Comparison of ENCODE assay signal across 8 mouse cellular contexts in the genomic region with DNA sequence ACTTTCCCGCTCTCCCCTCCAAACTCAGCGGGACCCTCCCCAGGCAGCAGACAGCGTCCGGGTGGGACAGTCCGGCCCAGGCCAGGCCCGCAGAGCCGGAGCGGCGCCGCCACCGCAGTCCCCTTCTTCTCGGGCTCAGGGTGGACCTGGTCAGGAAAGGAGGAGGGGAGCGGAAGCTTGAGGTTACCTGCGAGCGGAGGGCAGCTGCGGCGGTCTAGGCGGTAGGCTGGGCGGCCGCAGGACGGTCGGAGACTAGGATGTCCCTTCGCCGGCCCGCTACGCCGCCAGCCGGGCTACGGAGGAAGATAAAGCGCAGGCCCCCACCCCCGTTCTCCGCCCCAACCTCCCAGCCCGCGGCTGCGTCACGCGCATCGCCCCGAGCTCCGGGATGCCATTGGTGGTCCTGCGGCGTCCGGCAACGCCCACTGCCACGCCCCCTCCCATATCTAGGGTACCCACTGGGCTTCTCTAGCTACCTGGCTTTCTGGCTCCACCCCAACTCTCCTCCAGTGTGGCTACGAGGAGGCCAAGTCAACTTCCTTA. TPM values are rescaled to one million over a fixed set of nuclear protein-coding genes. Genes with fewer than 3 reads are reported as not detected.
DNase-seq lines count a peak whose midpoint lies in the region; ATAC-seq and TF ChIP-seq lines count a peak whose summit lies in the region.

Soat1 (minus strand) TSS at position 371 of the 543 bp plus-strand sequence.

- H3K27me3 ChIP-seq in CH12.LX (replicated peaks), result no peaks in the 10 kb centered on the region
- H3K27me3 ChIP-seq in forebrain, embryonic 13.5 days, result no peaks in the 10 kb centered on the region
- H3K27me3 ChIP-seq in liver, postnatal 0 days (ENCODE audit: insufficient read depth, low read length), result no peaks in the 10 kb centered on the region
- H3K27me3 ChIP-seq in neural tube, embryonic 14.5 days (ENCODE audit: control insufficient read depth, insufficient read depth, low read length), result no peaks in the 10 kb centered on the region

- H3K9me3 ChIP-seq in CH12.LX (replicated peaks; ENCODE audit: low read length), result no peaks in the 10 kb centered on the region
- peaks cover 7% of the 10 kb centered on the region for H3K9me3 ChIP-seq in forebrain, embryonic 13.5 days (replicated peaks)
- no peaks in the 10 kb centered on the region for H3K9me3 ChIP-seq in liver, postnatal 0 days (ENCODE audit: low read length)
- H3K9me3 ChIP-seq in neural tube, embryonic 14.5 days (ENCODE audit: control insufficient read depth, low read length), result no peaks in the 10 kb centered on the region

- in situ Hi-C loops in CH12.LX (cut with MboI; ENCODE audit: low pct_ligation_motif_present, low pct_unique_long_range_greater_than_20kb, low sequenced_read_pairs), result no loop called here

- H3K4me1 ChIP-seq in CH12.LX (ENCODE audit: control insufficient read depth in 1 of 2, insufficient read depth in 2 of 2), result peaks cover 0 to 27% of the 10 kb centered on the region in 2 experiments; a peak in 2 of 4 replicates
- H3K4me1 ChIP-seq in forebrain, embryonic 13.5 days, result peaks cover 7% of the 10 kb centered on the region; the same call in 1 of the 2 replicates
- H3K4me1 ChIP-seq in liver, postnatal 0 days (ENCODE audit: insufficient read depth), result peaks cover 24% of the 10 kb centered on the region
- H3K4me1 ChIP-seq in neural tube, embryonic 14.5 days (ENCODE audit: control insufficient read depth, insufficient read depth, low read length), result 0 out of 2 replicates have a peak, but pooled peaks cover 6% of the 10 kb centered on the region

- dilution Hi-C loops in CH12.LX (cut with MboI; ENCODE audit: extremely low pct_ligation_motif_present, extremely low pct_unique_long_range_greater_than_20kb, low sequenced_read_pairs), result no loop called here

- peak within 1 kb of the TSS; percentile 61 to 92 (median 77) for H3K4me3 ChIP-seq in CH12.LX (replicated peaks in 1 of 3; ENCODE audit: low read depth in 2 of 3, low read length in 2 of 3, poor library complexity in 1 of 3)
- H3K4me3 ChIP-seq in forebrain, embryonic 13.5 days, result peak within 1 kb of the TSS; percentile 83
- H3K4me3 ChIP-seq in liver, postnatal 0 days (ENCODE audit: low read depth, low read length), result peak within 1 kb of the TSS; percentile 80
- H3K4me3 ChIP-seq in neural tube, embryonic 14.5 days (ENCODE audit: low read depth, low read length), result peak within 1 kb of the TSS; percentile 83

- no peaks in the 10 kb centered on the region for H3K79me2 ChIP-seq in CH12.LX (replicated peaks; ENCODE audit: control insufficient read depth, extremely low read depth, insufficient read depth, poor library complexity, severe bottlenecking)

- peak in 1 of 2 experiments; percentile 41; a peak in 2 of 4 replicates for TF ChIP-seq CTCF in CH12.LX (conservative IDR thresholded peaks at IDR 0.05 in 1 of 2, IDR thresholded peaks at IDR 0.05 in 1 of 2; ENCODE audit: low read depth in 2 of 2, low read length in 2 of 2)
- peak; percentile 42 for TF ChIP-seq CTCF in liver, postnatal 0 days (IDR thresholded peaks at IDR 0.05; ENCODE audit: low read depth)

- intact Hi-C loops in heart, postnatal 10 days (cut with DNase I), result loop anchor here (5.0 kb wide), 1 partner anchor 52 kb away; the partner anchor contains the start of gene Axdnd1

- TF ChIP-seq EP300 in CH12.LX (IDR thresholded peaks at IDR 0.05; ENCODE audit: low read length), result peak; percentile 8; the same call in 1 of the 2 replicates
- no peak for TF ChIP-seq EP300 in liver, postnatal 0 days (IDR thresholded peaks at IDR 0.05; ENCODE audit: low read depth)

- peak; percentile 90 for DNase-seq in CH12.LX (ENCODE audit: extremely low read depth)
- peak; percentile 64 for DNase-seq in c-Kit-positive CD71-positive TER-119-positive erythroid progenitor cells, embryonic 14.5 days (ENCODE audit: low spot score)
- peak; percentile 83 to 88 for DNase-seq in heart, postnatal 10 days
- no peak for DNase-seq in large intestine, adult 2 months (ENCODE audit: low read depth, low spot score)
- peak; percentile 91 for DNase-seq in liver, postnatal 0 days
- peak; percentile 93 for DNase-seq in testis, postnatal 10 days (ENCODE audit: low spot score)

- H3K36me3 ChIP-seq in CH12.LX (replicated peaks in 1 of 2; ENCODE audit: control insufficient read depth in 1 of 2, insufficient read depth in 1 of 2, low read length in 1 of 2), result no peaks in the 10 kb centered on the region
- H3K36me3 ChIP-seq in forebrain, embryonic 13.5 days (ENCODE audit: poor library complexity, severe bottlenecking), result 0 out of 2 replicates have a peak, but pooled peaks cover 6% of the 10 kb centered on the region
- H3K36me3 ChIP-seq in liver, postnatal 0 days (replicated peaks; ENCODE audit: insufficient read depth, low read length), result no peaks in the 10 kb centered on the region
- H3K36me3 ChIP-seq in neural tube, embryonic 14.5 days (ENCODE audit: control insufficient read depth, insufficient read depth, low read length), result no peaks in the 10 kb centered on the region

- TF ChIP-seq POLR2A in CH12.LX (IDR thresholded peaks at IDR 0.05; ENCODE audit: low read depth, low read length), result peak; percentile 70

- TF ChIP-seq RAD21 in CH12.LX (IDR thresholded peaks at IDR 0.05; ENCODE audit: low read depth, low read length), result peak; percentile 5

- H3K27ac ChIP-seq in CH12.LX (ENCODE audit: insufficient read depth, low read depth), result no peak within 1 kb of the TSS
- no peak within 1 kb of the TSS; the same call in 1 of the 2 replicates for H3K27ac ChIP-seq in forebrain, embryonic 13.5 days
- H3K27ac ChIP-seq in liver, postnatal 0 days (ENCODE audit: low read depth), result peak within 1 kb of the TSS; percentile 90
- no peak within 1 kb of the TSS for H3K27ac ChIP-seq in neural tube, embryonic 14.5 days (ENCODE audit: low read depth, low read length)

- under 1% methylated on average over 30 of the region's 46 CpGs for WGBS in forebrain, embryonic 13.5 days
- WGBS in large intestine, adult 2 months, result under 1% methylated on average over 46 of the region's 46 CpGs
- WGBS in liver, postnatal 0 days (ENCODE audit: insufficient replicate concordance), result 2% methylated on average over 34 of the region's 46 CpGs
- 2% methylated on average over 34 of the region's 46 CpGs for WGBS in neural tube, embryonic 14.5 days

- H3K4me2 ChIP-seq in CH12.LX (ENCODE audit: insufficient read depth, low read depth, poor library complexity, severe bottlenecking), result peak within 1 kb of the TSS; percentile 30
- H3K4me2 ChIP-seq in forebrain, embryonic 13.5 days, result peak within 1 kb of the TSS; percentile 75
- H3K4me2 ChIP-seq in liver, postnatal 0 days (ENCODE audit: low read depth, low read length), result peak within 1 kb of the TSS; percentile 81
- H3K4me2 ChIP-seq in neural tube, embryonic 14.5 days (ENCODE audit: low read depth, low read length), result peak within 1 kb of the TSS; percentile 82

- ATAC-seq in forebrain, embryonic 13.5 days, result peak; percentile 99
- ATAC-seq in liver, postnatal 0 days, result peak; percentile 78
- ATAC-seq in neural tube, embryonic 14.5 days (ENCODE audit: low read depth), result peak; percentile 99

- H3K9ac ChIP-seq in CH12.LX (ENCODE audit: insufficient read depth, low read depth), result peak within 1 kb of the TSS; percentile 47
- peak within 1 kb of the TSS; percentile 89 for H3K9ac ChIP-seq in forebrain, embryonic 13.5 days
- H3K9ac ChIP-seq in liver, postnatal 0 days (replicated peaks), result peak within 1 kb of the TSS; percentile 81
- H3K9ac ChIP-seq in neural tube, embryonic 14.5 days (replicated peaks; ENCODE audit: low read depth, low read length), result peak within 1 kb of the TSS; percentile 80

TF ChIP-seq in CH12.LX, 34 proteins besides CTCF, POLR2A, EP300 and RAD21:
- TF ChIP-seq CHD1 (IDR thresholded peaks at IDR 0.05; ENCODE audit: low read depth, low read length) (no peak), NELFE (IDR thresholded peaks at IDR 0.05; ENCODE audit: low read depth, low read length) (no peak), ZNF384 (IDR thresholded peaks at IDR 0.05; ENCODE audit: low read depth, low read length) (no peak), JUND (conservative IDR thresholded peaks at IDR 0.05; ENCODE audit: low read depth, low read length) (no peak), MAZ (IDR thresholded peaks at IDR 0.05; ENCODE audit: low read depth, low read length) (peak; percentile 73), MAX (IDR thresholded peaks at IDR 0.05; ENCODE audit: low read length) (peak; percentile 42; the same call in 1 of the 2 replicates), ELF1 (IDR thresholded peaks at IDR 0.05; ENCODE audit: low read depth, low read length) (0 out of 2 replicates have a peak, but pooled peaks have one; percentile 7), MEF2A (IDR thresholded peaks at IDR 0.05; ENCODE audit: borderline replicate concordance, low read depth, low read length) (0 out of 2 replicates have a peak, but pooled peaks have one; percentile 17), MAFK (IDR thresholded peaks at IDR 0.05; ENCODE audit: insufficient replicate concordance, low read length) (no peak), PAX5 (IDR thresholded peaks at IDR 0.05; ENCODE audit: low read length) (no peak), IRF4 (IDR thresholded peaks at IDR 0.05; ENCODE audit: low read depth, low read length) (peak; percentile 26; the same call in 1 of the 2 replicates), UBTF (IDR thresholded peaks at IDR 0.05; ENCODE audit: low read depth, low read length) (peak; percentile 87), USF1 (IDR thresholded peaks at IDR 0.05; ENCODE audit: low read depth, low read length) (peak; percentile 13; the same call in 1 of the 2 replicates), SIN3A (IDR thresholded peaks at IDR 0.05; ENCODE audit: low read length) (peak; percentile 64; the same call in 1 of the 2 replicates), SMC3 (IDR thresholded peaks at IDR 0.05; ENCODE audit: low read depth, low read length) (peak; percentile 30), MYC (IDR thresholded peaks at IDR 0.05; ENCODE audit: low read depth, low read length) (no peak), TCF12 (IDR thresholded peaks at IDR 0.05; ENCODE audit: low read depth, low read length) (peak; percentile 9; the same call in 1 of the 2 replicates), NRF1 (IDR thresholded peaks at IDR 0.05; ENCODE audit: low read depth, low read length) (peak; percentile 67), MXI1 (IDR thresholded peaks at IDR 0.05; ENCODE audit: low read depth, low read length) (peak; percentile 51; the same call in 1 of the 2 replicates)

RNA-seq across cellular contexts. Expression of gene Soat1, which starts in this region (rescaled TPM):
- total RNA-seq in CH12.LX (2012; rRNA removed) (10.3 and 12.0 TPM in 2 replicates), CH12.LX (2014; rRNA removed) (13.5 and 16.9 TPM in 2 replicates)
- 8.6 and 9.8 TPM in 2 replicates for polyA plus RNA-seq in CH12.LX (2012; ENCODE audit: insufficient read length, low read depth)
- 16.0 and 18.1 TPM in 2 replicates for polyA plus RNA-seq in forebrain, embryonic 13.5 days (2015; fragmentation: Nextera tagmentation; extraction: Ambion mirVana)
- total RNA-seq in heart, postnatal 10 days (2021), result 10 to 100 TPM; 22.2 to 29.6 TPM
- polyA plus RNA-seq in large intestine, adult 2 months (2012; rRNA removed), result 10.4 and 16.4 TPM in 2 replicates
- 42.5 and 43.9 TPM in 2 replicates for polyA plus RNA-seq in liver, postnatal 0 days (2015; fragmentation: Nextera tagmentation; extraction: Ambion mirVana)
- polyA plus RNA-seq in neural tube, embryonic 14.5 days (2014; fragmentation: Nextera tagmentation; extraction: Ambion mirVana), result 8.9 and 9.5 TPM in 2 replicates

Comparison
In these comparisons a context has a peak if more than half of its experiments do, and no peak if none do; other contexts are left out.
1. H3K4me2 ChIP-seq: peak in every context shown above with its lines; median percentile 82 in neural tube, embryonic 14.5 days; 81 in liver, postnatal 0 days; 75 in forebrain, embryonic 13.5 days; 30 in CH12.LX.